Mouse (Mus musculus) heart, postnatal 0 days (tissue): ENCODE results near the gene Gata5.

Experiments
- CTCF ChIP-seq: IDR thresholded peaks from 2 replicates; pipeline ENCODE4 v1.5.1; 2016; ENCODE audit warnings: antibody characterized with exemption, control low read depth, low read depth
- EP300 ChIP-seq: IDR thresholded peaks from 2 replicates; pipeline ENCODE4 v1.6.1; 2016; ENCODE audit warnings: antibody characterized with exemption, low read depth

DNA sequence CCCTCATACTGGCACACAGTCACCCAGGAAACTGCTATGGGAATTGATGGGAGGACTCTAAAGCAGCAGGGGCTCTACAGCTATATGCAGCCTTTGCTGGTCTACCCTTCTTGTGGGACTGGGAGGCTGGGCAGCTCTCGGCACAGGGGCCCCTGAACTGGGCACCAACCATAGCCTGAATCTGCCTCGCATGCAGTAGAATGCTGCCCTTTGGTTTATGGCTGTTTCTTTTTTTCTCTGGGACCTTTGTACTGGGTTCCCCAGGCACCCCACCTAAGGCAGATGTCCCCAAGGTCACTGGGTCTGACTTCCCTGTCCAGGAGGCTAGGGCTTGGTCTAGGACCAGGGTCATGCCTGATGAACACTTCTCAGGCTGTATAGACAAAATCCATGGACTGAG, 20.2 kb downstream of the Gata5 start:
- TF ChIP-seq CTCF (no peak), EP300 (no peak)
